Mouse (Mus musculus) ES-Bruce4 (cell line): ENCODE results near the gene Phf11d.
"Not testable (repeated sequence)": the region's sequence is repeated elsewhere in the genome, so short reads cannot be mapped to it uniquely, and the experiment has no call there.

Source experiments
- CTCF ChIP-seq: IDR thresholded peaks from one replicate; pipeline ENCODE4 v1.8.1; 2011; ENCODE audit warnings: low read depth, low read length
- POLR2A ChIP-seq: IDR thresholded peaks from one replicate; pipeline ENCODE4 v1.8.1; 2011; ENCODE audit warnings: low read length; ENCODE audit not compliant: insufficient read depth

GRCm38 (mm10) chr14:59330499-59330898, 34.8 kb downstream of the Phf11d start:
- not testable (repeated sequence) for TF ChIP-seq POLR2A
- peak; percentile 40 for TF ChIP-seq CTCF
